Mouse (Mus musculus): ENCODE measurements at regions not wholly inside any gene's neighbourhood (a gene's known extent, or its start where the extent isn't known, plus 50 kb on each side); places are given as distances from the start of the nearest gene placed in this dataset.

DNA sequence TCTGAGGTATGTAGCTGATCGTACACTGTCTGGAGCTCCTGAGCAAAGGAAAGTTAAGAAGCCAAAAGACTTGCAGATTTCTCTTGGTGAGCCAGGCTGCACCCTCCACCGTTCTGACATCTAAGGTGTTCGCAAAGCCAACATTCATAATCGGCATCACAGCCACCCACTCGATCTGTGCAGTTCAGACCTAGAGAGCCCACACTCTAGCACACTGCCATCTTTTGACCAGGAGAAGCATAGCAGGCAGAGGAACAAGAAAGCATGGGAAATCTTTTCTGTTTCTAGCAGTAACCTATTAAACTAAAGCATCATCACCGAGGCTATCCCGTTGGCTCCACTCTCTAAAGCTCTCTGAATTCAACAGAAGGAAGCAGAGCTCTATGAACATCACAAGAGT lies 59.2 kb downstream of the Areg start:
- peak; percentile 9 for DNase-seq

DNA sequence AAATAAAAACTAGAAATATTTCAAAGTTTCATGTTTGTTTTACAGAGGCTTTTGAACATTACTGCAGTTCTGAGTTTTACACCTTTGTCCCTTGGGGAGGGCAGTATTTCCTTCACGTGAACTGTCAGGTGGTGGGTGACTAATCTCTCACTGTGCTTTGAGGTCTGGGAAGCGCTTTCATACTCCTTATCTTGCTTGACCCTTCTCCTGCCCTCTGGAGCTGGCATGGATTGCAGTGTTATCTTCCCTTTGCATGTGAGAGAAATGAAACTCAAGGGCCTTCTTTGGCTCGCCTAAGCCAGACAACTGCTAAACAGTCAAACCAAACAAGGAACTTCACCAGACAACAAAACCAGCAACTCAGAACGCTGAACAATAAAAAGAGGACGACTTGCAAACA lies 61.0 kb downstream of the Areg start:
- DNase-seq: no peak

- DNase-seq: no peak
Measured at GRCm38 (mm10) chr5:91204225-91205005, 65.0 kb downstream of the Areg start.

DNA sequence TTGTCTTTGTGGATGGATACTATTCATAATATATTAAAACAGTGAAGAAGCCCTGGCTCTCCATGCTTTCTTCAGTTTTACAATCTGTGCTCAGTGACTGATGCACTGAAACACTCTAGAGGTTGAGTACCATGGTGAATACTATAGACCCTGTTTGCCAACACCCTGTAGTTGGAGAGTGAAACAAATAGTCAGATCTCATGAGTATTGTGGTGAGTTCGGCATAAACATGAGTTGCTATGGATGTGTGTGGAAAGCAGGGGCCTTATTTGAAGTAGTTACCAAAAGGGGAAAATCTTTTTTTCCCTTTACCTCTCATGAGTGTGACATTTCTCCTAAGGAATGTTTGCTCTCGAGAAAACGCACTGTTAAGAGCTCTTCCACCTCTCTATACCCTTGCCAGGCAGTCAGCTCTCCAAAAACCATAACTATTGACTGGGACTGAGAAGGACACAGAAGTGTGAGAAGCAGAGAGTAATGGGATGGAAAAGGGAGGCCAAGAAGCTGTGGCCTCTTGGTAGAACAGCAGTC lies 66.0 kb downstream of the Areg start:
- DNase-seq: no peak

GRCm38 (mm10) chr5:91206569-91207490 lies 67.4 kb downstream of the Areg start:
- no peak for DNase-seq

GRCm38 (mm10) chr5:91220174-91220573 lies 80.8 kb downstream of the Areg start:
- DNase-seq: no peak

DNA sequence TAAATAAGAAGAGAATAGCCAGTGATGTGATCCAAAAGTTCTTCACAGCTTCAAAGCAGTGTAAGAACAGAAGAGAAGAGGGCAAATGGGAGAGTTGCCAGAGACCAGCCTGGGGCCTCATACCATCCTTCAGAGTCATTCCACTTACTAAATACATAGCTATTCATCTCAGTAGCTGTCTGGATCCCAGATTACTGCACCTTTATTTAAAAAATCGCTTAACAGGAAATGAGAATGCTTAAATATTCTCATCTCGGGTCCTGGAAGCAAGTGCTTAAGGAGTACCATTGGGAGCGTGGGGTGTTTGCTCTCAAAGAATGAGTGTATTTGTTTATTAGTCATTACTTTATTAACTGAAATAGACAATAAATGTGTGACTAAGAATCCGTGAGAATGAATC lies 102.3 kb downstream of the Areg start:
- DNase-seq: no peak

DNA sequence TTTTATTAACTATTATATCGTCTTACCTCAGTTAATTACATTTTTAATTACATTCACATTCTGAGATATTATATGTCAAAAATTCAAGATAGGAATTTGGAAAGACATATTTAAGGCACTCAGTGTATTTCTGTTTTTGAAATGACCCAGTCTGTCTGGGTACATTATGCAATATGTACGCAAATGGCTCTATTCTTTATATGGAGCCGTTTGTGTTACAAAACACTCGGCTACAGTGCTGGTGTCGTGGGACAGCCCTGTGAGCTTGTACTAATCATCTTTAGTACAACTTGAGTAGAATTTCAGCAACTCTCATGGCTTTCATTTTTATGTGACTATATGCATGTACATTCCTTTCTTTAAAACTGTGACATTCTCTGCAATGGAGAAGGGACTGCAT lies 108.0 kb downstream of the Areg start:
- no peak for DNase-seq

DNA sequence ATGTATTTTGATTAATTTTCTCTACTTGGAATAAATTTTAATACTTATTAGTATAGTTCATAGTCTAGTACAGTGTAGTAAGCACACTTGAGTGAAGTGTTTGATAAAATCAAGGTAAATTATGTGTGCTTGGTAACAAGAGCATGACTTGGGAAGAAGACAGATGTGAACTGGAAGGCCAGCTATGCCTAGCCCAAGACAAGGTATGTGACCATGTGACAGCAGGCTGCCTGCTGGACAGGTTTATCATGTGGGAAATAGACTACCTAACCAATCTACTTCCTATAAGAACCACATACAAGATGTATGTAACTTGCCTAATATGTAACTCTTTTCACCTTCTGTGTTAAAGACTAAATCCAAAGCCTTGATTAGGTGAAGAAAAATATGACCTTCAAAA lies 122.5 kb downstream of the Areg start:
- no peak for DNase-seq

- DNase-seq: no peak
Measured at GRCm38 (mm10) chr5:91262526-91262925, 123.1 kb downstream of the Areg start.

DNA sequence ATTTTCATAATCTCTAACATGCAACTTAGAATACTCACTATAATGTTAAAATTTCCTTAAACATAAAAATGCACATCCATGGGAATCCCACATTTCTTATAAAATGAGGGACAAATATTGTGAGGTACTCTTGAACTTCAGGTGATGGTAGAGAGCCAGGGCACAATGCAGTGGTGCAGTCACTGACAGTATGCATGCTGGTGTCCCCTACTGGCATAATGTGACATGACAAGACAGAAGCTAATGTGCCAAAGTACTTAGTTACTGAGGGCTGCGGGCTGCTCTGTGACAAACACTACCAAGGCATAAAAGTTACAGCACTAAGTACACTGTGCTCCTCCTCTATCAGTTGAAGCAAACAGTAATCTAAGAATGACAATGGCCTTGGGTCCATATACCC lies 131.3 kb downstream of the Areg start:
- DNase-seq: no peak

- no peak for DNase-seq
Measured at GRCm38 (mm10) chr5:91271416-91271815, 131.4 kb downstream of the Btc start.

DNA sequence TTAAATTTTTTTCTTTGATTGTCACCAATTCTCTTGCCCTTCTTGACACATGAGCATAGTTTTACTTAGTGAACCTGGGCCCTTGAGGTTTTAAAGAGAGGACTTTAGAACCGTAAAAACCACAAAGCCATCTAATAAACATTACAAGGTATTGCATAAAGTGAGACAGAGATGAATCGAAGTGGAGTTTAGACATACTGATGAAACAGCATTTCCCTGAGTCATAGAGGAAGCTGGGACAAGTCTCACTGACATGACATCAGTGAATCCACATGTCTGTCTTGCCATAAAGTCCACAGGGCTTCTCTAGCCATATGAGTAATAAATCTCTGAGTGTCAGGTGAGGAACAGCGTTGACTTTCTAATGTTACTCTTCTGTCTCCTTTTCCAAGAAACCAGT lies 128.4 kb downstream of the Btc start:
- no peak for DNase-seq

GRCm38 (mm10) chr5:91278466-91278865 lies 124.3 kb downstream of the Btc start:
- no peak for DNase-seq

GRCm38 (mm10) chr5:91279464-91279863 lies 123.3 kb downstream of the Btc start:
- no peak for DNase-seq

GRCm38 (mm10) chr5:91282969-91283368 lies 119.8 kb downstream of the Btc start:
- DNase-seq: no peak

DNA sequence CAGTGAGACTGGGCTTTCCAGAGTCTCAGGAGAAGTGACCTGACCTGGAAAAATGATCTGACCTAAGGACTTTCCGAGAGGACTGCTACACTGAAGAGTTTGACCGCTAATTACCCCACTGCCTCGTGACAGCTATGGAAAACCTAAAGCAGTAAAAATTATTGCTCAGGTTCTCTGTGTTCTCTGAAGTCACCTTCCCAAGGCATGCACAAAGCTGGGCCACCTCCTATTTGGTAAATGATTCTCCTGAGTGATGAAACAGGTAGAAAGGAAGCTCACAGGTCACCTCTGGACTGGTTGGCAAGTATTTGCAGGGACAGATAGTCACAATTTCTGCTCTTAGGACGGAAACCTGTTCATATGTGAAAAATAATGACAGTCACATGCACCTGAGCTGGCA lies 109.7 kb downstream of the Btc start:
- no peak for DNase-seq

GRCm38 (mm10) chr5:91294957-91295356 lies 107.8 kb downstream of the Btc start:
- no peak for DNase-seq

- DNase-seq: peak; percentile 54
Measured at GRCm38 (mm10) chr5:91297068-91297467, 105.7 kb downstream of the Btc start.

DNA sequence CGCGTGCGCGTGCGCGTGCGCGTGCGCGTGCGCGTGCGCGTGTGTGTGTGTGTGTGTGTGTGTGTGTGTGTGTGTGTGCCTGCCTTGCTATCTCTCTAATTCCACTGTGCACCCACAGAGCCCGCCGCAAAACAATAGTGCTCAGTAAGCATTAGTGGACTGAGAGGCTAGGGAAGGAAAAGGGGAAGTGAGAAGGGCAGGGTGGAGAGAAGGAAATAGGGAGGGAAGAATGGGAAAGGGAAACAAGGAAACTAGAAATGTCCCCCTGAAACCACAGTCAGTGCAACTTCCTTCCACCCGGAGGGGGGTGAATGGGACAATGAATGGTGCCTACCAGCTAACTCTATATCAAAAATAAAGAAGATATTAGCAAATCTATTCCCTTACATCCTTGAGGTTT lies 100.7 kb downstream of the Btc start:
- DNase-seq: no peak

DNA sequence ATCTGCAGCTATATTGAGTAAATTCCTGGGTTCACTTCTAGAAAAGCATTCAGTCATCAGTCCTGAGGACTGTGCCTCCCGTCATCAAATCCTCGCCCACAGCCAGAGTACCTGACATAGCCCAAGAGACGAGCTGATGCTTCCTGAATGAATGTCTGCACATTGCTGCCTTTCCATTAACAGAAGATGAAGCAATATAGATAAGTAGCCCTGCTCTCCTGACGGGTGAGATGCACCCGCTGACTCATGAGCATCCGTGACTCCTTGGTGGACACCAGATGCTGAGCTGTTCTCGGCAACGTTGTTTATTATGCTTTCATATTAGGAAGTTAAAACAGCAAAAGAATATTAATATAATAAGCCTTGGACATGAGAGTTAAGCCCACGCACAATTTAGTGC lies 99.9 kb downstream of the Btc start:
- no peak for DNase-seq

- DNase-seq: no peak
Measured at GRCm38 (mm10) chr5:91303702-91304101, 99.1 kb downstream of the Btc start.

- no peak for DNase-seq
Measured at GRCm38 (mm10) chr5:91307031-91307430, 95.8 kb downstream of the Btc start.
